Mouse (Mus musculus): ENCODE measurements at regions not wholly inside any gene's neighbourhood (a gene's known extent, or its start where the extent isn't known, plus 50 kb on each side); places are given as distances from the start of the nearest gene placed in this dataset.

- no peak for TF ChIP-seq CTCF (IDR thresholded peaks at IDR 0.05; ENCODE audit: borderline replicate concordance, insufficient read depth, low read length)
- TF ChIP-seq POLR2A (IDR thresholded peaks at IDR 0.05; ENCODE audit: low read depth, low read length) = no peak
Measured at GRCm38 (mm10) chr1:35943800-35944199, 124.4 kb upstream of the Hs6st1 start.

Data from embryonic fibroblast, embryonic 13.5 days (primary cell).